Mouse (Mus musculus) thymus, postnatal 14 days (tissue): ENCODE results near the gene Scg3.
"Not testable (repeated sequence)": the region's sequence is repeated elsewhere in the genome, so short reads cannot be mapped to it uniquely, and the experiment has no call there.

ENCODE experiments used
- DNase-seq: peaks from one replicate; pipeline ENCODE4 v3.0.0; 2021

The Scg3 gene

GRCm38 (mm10) chr9:75625556-75626307 is 58.1 kb downstream of the Scg3 start, which contains the start of gene Lysmd2:
Lysmd2 (plus strand) TSS chr9:75625741.
- peak; percentile 51 for DNase-seq

DNA sequence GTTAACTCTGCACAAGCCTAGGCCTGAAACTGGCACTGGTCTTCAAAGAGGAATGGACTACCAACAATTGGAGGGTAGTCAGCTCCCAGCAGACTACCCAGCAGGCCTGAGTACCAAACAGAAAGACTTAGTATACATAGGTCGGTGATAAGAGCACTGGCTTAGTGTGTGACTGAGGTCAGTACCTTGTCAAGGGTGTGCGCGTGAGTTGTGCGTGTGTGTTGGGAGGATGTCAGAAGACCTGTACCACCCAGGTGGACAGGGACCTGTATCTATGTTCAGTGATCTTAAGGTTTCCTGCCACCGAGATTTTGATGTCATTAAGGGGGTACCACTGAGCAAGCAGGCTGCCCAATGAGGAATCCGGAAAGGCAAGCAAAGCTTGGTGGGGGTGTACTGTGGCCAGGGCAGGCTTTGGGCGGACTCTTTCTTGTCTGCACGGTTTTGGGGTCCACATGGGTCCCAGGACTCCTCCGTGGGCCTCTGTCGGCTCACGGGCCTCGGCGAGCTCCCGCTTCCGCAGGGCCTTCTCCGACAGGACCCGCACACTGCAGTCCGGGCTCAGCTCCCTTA is 58.8 kb downstream of the Scg3 start:
- DNase-seq, result no peak

GRCm38 (mm10) chr9:75621428-75621827 is 62.4 kb downstream of the Scg3 start:
- DNase-seq, result no peak

DNA sequence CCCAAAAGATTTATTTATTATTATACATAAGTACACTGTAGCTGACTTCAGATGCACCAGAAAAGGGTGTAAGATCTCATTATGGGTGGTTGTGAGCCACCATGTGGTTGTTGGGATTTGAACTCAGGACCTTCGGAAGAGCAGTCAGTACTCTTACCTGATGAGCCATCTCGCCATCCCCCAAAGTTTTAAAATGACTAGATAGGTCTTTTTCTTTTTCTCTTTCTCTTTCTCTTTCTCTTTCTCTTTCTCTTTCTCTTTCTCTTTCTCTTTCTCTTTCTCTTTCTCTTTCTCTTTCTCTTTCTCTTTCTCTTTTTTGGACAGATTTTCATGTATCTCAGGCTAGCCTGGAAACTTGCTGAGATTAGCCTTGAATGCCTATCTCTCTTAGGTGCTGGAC is 64.1 kb downstream of the Scg3 start:
- DNase-seq, result not testable (repeated sequence)

- no peak for DNase-seq
Measured at GRCm38 (mm10) chr9:75618836-75619400, 64.9 kb downstream of the Scg3 start.

DNA sequence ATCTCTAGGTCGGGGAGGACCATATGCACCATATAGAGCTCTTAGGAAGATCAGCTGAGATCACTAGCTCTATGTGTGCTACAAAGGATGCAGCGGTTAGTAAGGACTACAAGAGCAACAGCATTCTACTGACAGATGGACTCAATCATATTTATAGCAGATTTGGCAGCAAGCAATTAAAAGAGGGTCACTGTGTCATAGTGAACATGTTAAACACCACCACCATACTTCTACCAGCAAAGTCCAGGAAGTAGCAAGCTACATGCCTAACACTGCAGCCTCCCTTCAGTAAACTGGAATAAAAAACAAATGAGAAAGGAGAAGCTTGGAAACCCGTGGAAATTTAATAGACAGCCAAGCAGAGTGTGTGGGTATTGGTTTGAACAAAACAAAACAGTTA is 67.3 kb downstream of the Scg3 start:
- no peak for DNase-seq

DNA sequence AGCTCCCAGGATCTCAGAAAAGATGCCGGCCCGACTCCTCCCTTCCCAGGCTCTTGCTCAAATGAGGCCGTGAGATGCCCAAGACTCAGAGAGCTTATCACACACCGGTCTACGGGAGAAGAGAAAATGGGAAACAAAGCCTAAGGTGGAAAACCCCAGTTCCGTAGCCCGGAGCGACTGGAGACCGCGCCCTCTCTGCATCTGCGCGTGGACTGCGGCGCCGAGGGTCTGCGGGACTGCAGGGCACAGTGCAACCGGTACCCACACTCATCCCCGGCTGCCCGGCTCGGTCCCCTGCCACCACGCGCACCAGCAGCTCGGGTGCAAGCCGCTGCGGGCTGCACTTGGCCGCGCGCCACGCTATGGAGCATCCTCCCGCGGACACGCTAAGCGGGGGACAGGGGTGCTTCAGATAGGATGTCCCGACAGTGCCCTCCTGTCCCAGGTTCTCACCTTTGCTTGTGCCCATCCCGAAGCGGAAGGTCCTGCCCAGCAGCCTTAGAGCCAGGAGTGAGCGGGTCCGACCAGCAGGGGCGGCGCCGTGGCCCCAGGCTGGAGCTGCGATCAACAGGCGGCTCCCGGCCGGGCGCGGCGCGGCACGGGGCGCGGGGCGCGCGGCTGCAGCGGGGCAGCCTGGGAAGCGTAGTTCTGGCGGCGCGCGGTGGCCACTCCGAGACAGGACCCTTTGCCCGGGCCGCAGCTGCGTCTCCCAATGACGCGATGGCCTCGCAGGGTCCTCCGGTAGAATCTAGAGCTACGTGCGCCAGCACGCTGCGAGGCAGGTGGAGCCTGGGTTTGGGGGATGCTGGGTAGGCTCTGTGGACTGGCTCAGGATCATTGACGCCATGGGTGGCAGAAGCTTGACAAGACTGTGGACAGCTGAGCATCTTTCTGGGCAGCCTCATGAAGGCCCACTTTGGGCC is 73.0 kb downstream of the Scg3 start, which contains the start of gene Tmod2:
Gene Tmod2, minus strand, starts transcription at position 755 of the 923 bp plus-strand sequence.
- no peak for DNase-seq

- DNase-seq, result no peak
Measured at GRCm38 (mm10) chr9:75609965-75610364, 73.9 kb downstream of the Scg3 start.

DNA sequence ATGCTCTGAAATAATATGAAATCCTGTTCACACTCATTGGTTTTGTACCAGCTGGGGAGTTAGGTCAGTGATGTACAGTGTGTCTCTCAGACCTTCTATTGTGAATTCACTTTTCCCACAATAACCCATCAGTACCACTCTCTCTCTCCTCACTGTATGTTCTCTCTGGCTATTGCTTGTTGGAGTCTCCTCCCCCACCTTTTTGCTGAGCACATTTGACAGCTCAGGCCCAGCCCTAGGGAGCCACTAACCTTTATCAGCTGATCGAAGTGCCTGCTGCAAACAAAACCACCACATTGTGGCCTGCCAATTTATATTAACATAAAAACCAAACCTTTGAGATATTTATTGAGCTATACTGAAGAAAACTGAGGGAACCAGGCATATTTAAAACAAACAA is 74.4 kb downstream of the Scg3 start:
- DNase-seq, result no peak

DNA sequence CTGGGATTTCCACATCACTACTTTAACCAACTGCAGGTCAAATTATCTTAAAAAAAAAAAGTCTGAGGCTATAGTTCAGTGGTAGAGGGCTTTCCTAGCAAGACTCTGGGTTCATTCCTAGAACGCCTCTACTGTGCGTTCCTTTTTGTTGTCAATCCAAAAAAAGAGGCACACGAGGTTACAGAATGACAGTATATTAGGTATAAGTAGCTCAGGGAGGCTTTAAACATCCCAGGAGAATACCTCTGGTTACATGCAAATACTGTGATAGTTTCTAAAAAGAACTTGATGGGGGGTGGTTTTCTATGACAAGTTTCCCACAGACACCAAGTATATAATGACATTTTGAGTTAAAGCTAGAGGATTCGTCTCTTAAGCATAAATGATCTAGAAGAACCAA is 76.4 kb downstream of the Scg3 start:
- no peak for DNase-seq

GRCm38 (mm10) chr9:75601510-75601909 is 82.3 kb downstream of the Scg3 start:
- no peak for DNase-seq

DNA sequence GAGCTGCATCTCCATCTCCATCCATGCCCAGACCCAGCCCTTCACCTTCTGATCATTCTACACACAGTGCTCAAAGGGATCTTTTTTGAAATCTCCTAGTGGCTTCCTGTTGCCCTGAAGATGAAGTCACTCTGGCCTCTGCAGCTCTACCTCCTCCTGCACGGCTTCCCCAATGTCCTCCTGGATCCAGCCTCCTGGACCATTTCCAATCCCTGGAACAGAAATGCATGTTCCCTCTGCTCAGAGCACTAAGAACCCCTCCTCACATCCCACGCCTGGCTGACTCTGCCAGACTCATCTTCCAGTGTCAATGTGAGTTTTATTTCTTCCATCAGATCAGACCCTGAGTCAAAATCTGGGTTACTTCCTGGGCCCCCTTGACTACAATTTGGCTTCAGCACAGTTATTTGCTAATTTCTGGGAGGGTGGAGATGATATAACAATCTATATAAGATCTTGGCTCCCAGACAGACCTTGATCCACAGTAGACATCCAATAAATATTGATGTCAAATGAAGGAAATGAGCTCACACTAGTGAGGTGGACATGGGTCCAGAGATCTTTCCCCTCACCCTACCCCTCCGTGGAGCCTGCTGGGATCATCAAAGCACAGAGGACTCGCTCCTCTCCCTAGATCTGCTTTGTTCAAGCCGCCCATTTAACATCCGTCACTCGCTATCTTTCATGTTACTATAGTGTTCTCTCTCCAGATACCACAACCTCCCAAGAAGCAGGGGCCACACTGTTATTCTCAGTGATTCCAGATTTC is 83.5 kb downstream of the Scg3 start:
- DNase-seq, result no peak

- DNase-seq, result no peak
Measured at GRCm38 (mm10) chr9:75599191-75599841, 84.5 kb downstream of the Scg3 start.

- DNase-seq, result no peak
Measured at GRCm38 (mm10) chr9:75597596-75597995, 86.3 kb downstream of the Scg3 start.

GRCm38 (mm10) chr9:75597036-75597435 is 86.8 kb downstream of the Scg3 start:
- no peak for DNase-seq

GRCm38 (mm10) chr9:75593481-75593880 is 90.4 kb downstream of the Scg3 start:
- no peak for DNase-seq
